Mouse (Mus musculus): ENCODE results near the gene Cry2.

GRCm38 (mm10) chr2:92381161-92381560 is 52.7 kb downstream of the Cry2 start:
- no peak for TF ChIP-seq CTCF (IDR thresholded peaks at IDR 0.05)
- TF ChIP-seq EP300 (IDR thresholded peaks at IDR 0.05) = no peak

Measured in lung, postnatal 0 days (tissue).